Mouse (Mus musculus) cerebellum, adult 11-12 months (tissue): ENCODE data around the gene Zfp354a.
"Not testable (repeated sequence)": the region's sequence is repeated elsewhere in the genome, so short reads cannot be mapped to it uniquely, and the experiment has no call there.

ENCODE experiments used
- DNase-seq: peaks from one replicate; pipeline ENCODE4 v3.0.0; 2022

Zfp354a gene

GRCm38 (mm10) chr11:51059151-51059571 lies at the start of gene Zfp354a:
Zfp354a (plus strand) TSS chr11:51059257.
- DNase-seq = peak; percentile 83

- no peak for DNase-seq
Measured at GRCm38 (mm10) chr11:51011821-51012220, 47.2 kb upstream of the Zfp354a start.

- no peak for DNase-seq
Measured at GRCm38 (mm10) chr11:51013936-51014335, 45.1 kb upstream of the Zfp354a start, which contains the start of gene Olfr54. Olfr54 (plus strand) TSS chr11:51014236.

GRCm38 (mm10) chr11:51016341-51016740 lies 42.7 kb upstream of the Zfp354a start:
- DNase-seq = no peak

- DNase-seq = not testable (repeated sequence)
Measured at GRCm38 (mm10) chr11:51026811-51027210, 32.2 kb upstream of the Zfp354a start.

- not testable (repeated sequence) for DNase-seq
Measured at GRCm38 (mm10) chr11:51029381-51029780, 29.7 kb upstream of the Zfp354a start.

GRCm38 (mm10) chr11:51030225-51030624 lies 28.8 kb upstream of the Zfp354a start:
- DNase-seq = no peak

- no peak for DNase-seq
Measured at GRCm38 (mm10) chr11:51032851-51033250, 26.2 kb upstream of the Zfp354a start.

GRCm38 (mm10) chr11:51034141-51034540 lies 24.9 kb upstream of the Zfp354a start:
- DNase-seq = not testable (repeated sequence)

GRCm38 (mm10) chr11:51035951-51036350 lies 23.1 kb upstream of the Zfp354a start:
- DNase-seq = no peak

- not testable (repeated sequence) for DNase-seq
Measured at GRCm38 (mm10) chr11:51044776-51045175, 14.3 kb upstream of the Zfp354a start.

- DNase-seq = not testable (repeated sequence)
Measured at GRCm38 (mm10) chr11:51047809-51048208, 11.2 kb upstream of the Zfp354a start, which contains the start of gene Olfr1375. Olfr1375 (plus strand) TSS chr11:51048109.

GRCm38 (mm10) chr11:51051678-51052077 lies 7.4 kb upstream of the Zfp354a start:
- DNase-seq = no peak

- no peak for DNase-seq
Measured at GRCm38 (mm10) chr11:51053230-51053629, 5.8 kb upstream of the Zfp354a start.

- no peak for DNase-seq
Measured at GRCm38 (mm10) chr11:51059640-51060039, 583 bp downstream of the Zfp354a start.

GRCm38 (mm10) chr11:51060981-51061380 lies 1.9 kb downstream of the Zfp354a start:
- DNase-seq = no peak

GRCm38 (mm10) chr11:51063276-51063675 lies 4.2 kb downstream of the Zfp354a start:
- DNase-seq = no peak

GRCm38 (mm10) chr11:51063841-51064240 lies 4.8 kb downstream of the Zfp354a start:
- DNase-seq = no peak

- no peak for DNase-seq
Measured at GRCm38 (mm10) chr11:51084527-51084926, 25.5 kb downstream of the Zfp354a start.

- no peak for DNase-seq
Measured at GRCm38 (mm10) chr11:51085269-51085668, 26.2 kb downstream of the Zfp354a start.

- no peak for DNase-seq
Measured at GRCm38 (mm10) chr11:51107261-51107660, 48.2 kb downstream of the Zfp354a start.

GRCm38 (mm10) chr11:51110621-51111020 lies 51.6 kb downstream of the Zfp354a start:
- DNase-seq = no peak
